Mouse (Mus musculus) bone marrow macrophage, adult 2 months (primary cell): ENCODE measurements around the gene Zfyve21. TPM values are rescaled to one million over a fixed set of nuclear protein-coding genes. Genes with fewer than 3 reads are reported as not detected.

Experiments
- H3K27ac ChIP-seq: 2 replicates; pipeline ENCODE4 v1.5.1; 2012; ENCODE audit warnings: low read depth, low read length; ENCODE audit not compliant: insufficient read depth
- H3K4me1 ChIP-seq: 2 replicates; pipeline ENCODE4 v1.6.1; 2012; ENCODE audit warnings: low read length; ENCODE audit not compliant: control insufficient read depth, insufficient read depth
- H3K4me3 ChIP-seq: 2 replicates; pipeline ENCODE4 v1.5.1; 2012; ENCODE audit warnings: mild to moderate bottlenecking, low read length, moderate library complexity; ENCODE audit not compliant: insufficient read depth
- CTCF ChIP-seq: IDR thresholded peaks from 2 replicates; pipeline ENCODE4 v1.5.1; 2012; ENCODE audit warnings: low read depth, mild to moderate bottlenecking, low read length, moderate library complexity
- POLR2A ChIP-seq: IDR thresholded peaks from 2 replicates; pipeline ENCODE4 v1.6.1; 2012; ENCODE audit warnings: mild to moderate bottlenecking, low read depth, low read length, borderline replicate concordance
- polyA plus RNA-seq: library from polyadenylated mRNA; stranded (reverse); fragments of >200 nt; gene quantifications from 2 replicates; pipeline ENCODE4 v1.2.4, GENCODE M21; 2012; ENCODE audit not compliant: missing spikeins, insufficient read depth, insufficient read length

Zfyve21 gene
- polyA plus RNA-seq, 1 experiment: 13.7 TPM

DNA sequence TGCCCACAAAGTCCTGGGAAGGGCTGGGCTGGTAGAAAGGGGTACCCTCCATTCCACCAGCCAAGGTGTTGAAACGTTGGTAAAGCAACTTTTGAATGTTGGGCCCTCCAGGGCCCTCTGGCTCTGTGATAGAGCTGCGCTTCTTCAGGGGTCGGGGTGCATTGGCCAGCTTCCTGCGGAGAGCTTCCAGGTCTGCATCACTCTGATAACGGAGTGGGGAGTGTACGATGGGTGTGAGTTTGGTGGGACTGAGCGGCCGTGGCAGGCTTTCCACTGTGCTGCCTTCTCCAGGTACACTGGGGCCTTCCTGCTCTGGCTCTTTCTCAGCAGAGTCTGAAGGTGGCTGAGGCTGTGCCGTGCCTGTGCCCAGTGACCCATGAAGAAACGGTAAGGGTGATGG is 19.5 kb downstream of the Zfyve21 start:
- Histone ChIP-seq H3K4me1 (0 out of 2 replicates have a peak, but pooled peaks cover 3% of the 10 kb centered on the region), H3K4me3 (no peak overlapping the region), H3K27ac (no peak overlapping the region)
- TF ChIP-seq POLR2A (no peak), CTCF (no peak)

GRCm38 (mm10) chr12:111842565-111843433 is 28.8 kb downstream of the Zfyve21 start:
- H3K4me1 ChIP-seq: peaks cover 16% of the 10 kb centered on the region
- TF ChIP-seq POLR2A (no peak), CTCF (no peak)
- no peak overlapping the region for H3K4me3 ChIP-seq
- H3K27ac ChIP-seq: peak overlapping the region; percentile 70

DNA sequence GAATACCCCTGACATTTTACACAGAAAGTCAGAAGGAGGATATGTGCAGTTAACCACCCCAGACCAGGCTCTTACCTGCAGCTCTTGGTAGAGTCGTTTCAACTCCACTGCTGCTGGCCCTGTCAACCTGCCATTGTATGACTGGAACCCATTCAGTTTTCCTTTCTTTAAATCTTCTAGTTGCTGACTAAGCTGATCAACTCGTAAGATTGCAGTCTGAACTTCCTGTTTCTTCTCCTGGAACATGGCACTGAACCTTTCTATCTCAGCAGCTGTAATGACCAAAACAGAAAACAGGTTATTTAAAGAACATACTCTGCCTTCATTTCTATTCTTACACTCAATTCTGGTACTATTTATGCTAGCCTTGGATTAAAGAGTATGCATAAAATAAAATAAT is 29.5 kb downstream of the Zfyve21 start:
- Histone ChIP-seq H3K4me3 (no peak overlapping the region), H3K27ac (peak overlapping the region; percentile 70), H3K4me1 (peaks cover 21% of the 10 kb centered on the region)
- TF ChIP-seq CTCF (no peak), POLR2A (no peak)

DNA sequence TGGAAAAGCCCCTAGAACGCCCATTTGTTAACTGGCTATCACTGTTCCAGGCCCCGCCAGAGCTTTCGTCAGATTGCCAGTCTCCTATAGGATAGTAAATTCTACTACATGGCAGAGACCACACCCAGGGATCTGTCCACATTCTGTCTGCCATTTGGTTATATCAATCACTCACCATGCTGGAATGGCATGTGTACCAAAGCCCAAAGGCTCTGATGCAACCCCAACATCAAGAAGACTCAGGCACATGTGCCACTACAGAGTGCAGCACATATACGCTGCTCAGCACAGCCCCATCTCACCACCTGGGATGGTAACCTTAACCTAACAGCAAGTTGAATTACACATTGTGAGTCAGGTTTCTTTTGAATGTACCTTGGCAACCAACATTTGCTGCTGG is 32.0 kb downstream of the Zfyve21 start:
- H3K4me1 ChIP-seq: peaks cover 24% of the 10 kb centered on the region
- TF ChIP-seq CTCF (no peak), POLR2A (no peak)
- H3K4me3 ChIP-seq: no peak overlapping the region
- no peak overlapping the region for H3K27ac ChIP-seq

DNA sequence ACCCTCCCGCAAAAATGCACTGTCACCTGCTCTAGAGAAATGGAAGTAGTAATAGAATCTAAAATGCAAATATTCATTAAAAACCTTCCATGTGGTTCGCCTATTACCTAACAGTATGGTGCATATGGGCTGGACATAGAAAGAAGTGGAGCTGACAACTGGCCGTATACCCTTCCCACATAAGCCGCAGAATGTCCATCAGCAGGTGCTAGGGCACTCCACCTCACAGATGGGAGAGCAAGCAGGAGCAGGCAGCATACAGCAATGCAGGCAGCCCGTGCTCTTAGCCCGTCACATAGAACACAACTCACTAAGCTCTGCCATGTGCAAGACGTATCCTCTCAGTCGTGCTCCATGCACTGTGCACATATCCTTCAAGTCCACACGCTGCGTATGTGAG is 32.8 kb downstream of the Zfyve21 start:
- Histone ChIP-seq H3K4me1 (peaks cover 24% of the 10 kb centered on the region), H3K4me3 (no peak overlapping the region), H3K27ac (no peak overlapping the region)
- TF ChIP-seq CTCF: no peak
- TF ChIP-seq POLR2A: no peak

- Histone ChIP-seq H3K27ac (peak overlapping the region; percentile 32), H3K4me3 (no peak overlapping the region), H3K4me1 (peaks cover 14% of the 10 kb centered on the region)
- TF ChIP-seq CTCF: no peak
- no peak for TF ChIP-seq POLR2A
These were observed 34.4 kb downstream of the Zfyve21 start for GRCm38 (mm10) chr12:111848300-111848798.

GRCm38 (mm10) chr12:111851235-111851634 is 37.3 kb downstream of the Zfyve21 start:
- Histone ChIP-seq H3K4me3 (no peak overlapping the region), H3K27ac (no peak overlapping the region), H3K4me1 (peaks cover 8% of the 10 kb centered on the region)
- TF ChIP-seq POLR2A (no peak), CTCF (no peak)

- Histone ChIP-seq H3K27ac (no peak overlapping the region), H3K4me3 (no peak overlapping the region), H3K4me1 (peaks cover 8% of the 10 kb centered on the region)
- TF ChIP-seq CTCF (no peak), POLR2A (no peak)
These were observed 37.8 kb downstream of the Zfyve21 start for GRCm38 (mm10) chr12:111851745-111852144.

GRCm38 (mm10) chr12:111853011-111853436 is 39.1 kb downstream of the Zfyve21 start:
- Histone ChIP-seq H3K4me1 (peaks cover 7% of the 10 kb centered on the region), H3K27ac (no peak overlapping the region), H3K4me3 (no peak overlapping the region)
- TF ChIP-seq POLR2A (no peak), CTCF (no peak)

DNA sequence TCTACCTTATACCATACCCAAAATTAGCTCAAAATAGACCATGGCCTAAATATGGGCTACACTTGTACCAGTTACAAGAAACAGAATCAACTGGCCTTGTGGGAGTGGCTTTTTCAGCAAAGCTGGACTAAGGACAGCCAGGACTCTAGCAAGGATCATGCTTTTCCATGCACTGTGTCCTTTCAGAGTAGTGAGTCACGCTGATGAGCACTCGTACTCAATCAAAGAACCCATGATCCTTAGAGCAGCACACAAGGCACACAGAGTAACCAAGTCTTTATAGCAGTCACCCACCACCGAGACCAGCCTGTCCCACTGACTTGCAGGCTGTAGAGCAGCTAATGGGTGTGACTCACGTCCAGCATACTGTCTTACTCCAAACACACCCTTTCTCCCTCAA is 39.6 kb downstream of the Zfyve21 start:
- Histone ChIP-seq H3K4me3 (no peak overlapping the region), H3K4me1 (peaks cover 2% of the 10 kb centered on the region), H3K27ac (no peak overlapping the region)
- no peak for TF ChIP-seq CTCF
- no peak for TF ChIP-seq POLR2A
